Mouse (Mus musculus): ENCODE results near the gene Necab2. TPM values are rescaled to one million over a fixed set of nuclear protein-coding genes. Genes with fewer than 3 reads are reported as not detected.

Gene Necab2
- polyA plus RNA-seq, 1 experiment from 2014 or later: 15.4 TPM

- Histone ChIP-seq H3K27ac (no peak overlapping the region), H3K27me3 (no peaks in the 10 kb centered on the region), H3K36me3 (replicated peaks) (peaks cover 100% of the 10 kb centered on the region), H3K9ac (no peak overlapping the region), H3K4me3 (replicated peaks) (no peak overlapping the region), H3K9me3 (no peaks in the 10 kb centered on the region), H3K4me1 (peaks cover 15% of the 10 kb centered on the region), H3K4me2 (no peak overlapping the region)
- ATAC-seq (ENCODE audit: low FRiP score): no peak
- WGBS: 97% methylated on average over 4 of the region's 4 CpGs
These were observed 66.9 kb downstream of the Necab2 start for GRCm38 (mm10) chr8:119513405-119513804.

- H3K27ac ChIP-seq: no peak overlapping the region
- ATAC-seq (ENCODE audit: low FRiP score): no peak
- H3K4me2 ChIP-seq: no peak overlapping the region
- H3K27me3 ChIP-seq: no peaks in the 10 kb centered on the region
- no peak overlapping the region for H3K4me3 ChIP-seq (replicated peaks)
- 88% methylated on average over 3 of the region's 3 CpGs for WGBS
- H3K9ac ChIP-seq: no peak overlapping the region
- H3K36me3 ChIP-seq (replicated peaks): peaks cover 99% of the 10 kb centered on the region
- H3K4me1 ChIP-seq: peaks cover 15% of the 10 kb centered on the region
- H3K9me3 ChIP-seq: no peaks in the 10 kb centered on the region
These were observed 68.4 kb downstream of the Necab2 start for GRCm38 (mm10) chr8:119514940-119515339.

DNA sequence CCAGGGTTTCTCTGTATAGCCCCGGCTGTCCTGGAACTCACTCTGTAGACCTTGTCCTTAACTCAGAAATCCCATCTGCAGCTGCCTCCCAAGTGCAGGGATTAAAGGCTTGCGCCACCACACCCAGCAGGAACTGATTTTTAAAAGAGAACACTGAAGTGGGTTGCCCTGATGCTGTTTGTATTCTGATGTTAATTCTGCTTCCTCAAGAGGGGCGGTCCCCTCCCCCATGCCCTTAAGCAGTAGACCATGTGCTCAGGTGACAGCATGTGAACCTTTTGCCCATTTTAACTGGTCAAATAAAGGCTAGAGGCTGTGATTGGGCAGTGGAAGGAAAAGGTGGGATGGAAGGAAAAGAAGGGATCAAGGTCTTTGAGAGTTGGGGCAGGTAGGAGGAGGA, 69.2 kb downstream of the Necab2 start:
- 44% methylated on average over 3 of the region's 3 CpGs for WGBS
- Histone ChIP-seq H3K27ac (no peak overlapping the region), H3K36me3 (replicated peaks) (peaks cover 99% of the 10 kb centered on the region), H3K4me3 (replicated peaks) (no peak overlapping the region), H3K4me2 (no peak overlapping the region), H3K9ac (no peak overlapping the region), H3K27me3 (no peaks in the 10 kb centered on the region), H3K9me3 (no peaks in the 10 kb centered on the region), H3K4me1 (peaks cover 15% of the 10 kb centered on the region)
- no peak for ATAC-seq (ENCODE audit: low FRiP score)

- H3K27ac ChIP-seq: no peak overlapping the region
- 79% methylated on average over 5 of the region's 5 CpGs for WGBS
These were observed 70.2 kb downstream of the Necab2 start for GRCm38 (mm10) chr8:119516674-119517073.

DNA sequence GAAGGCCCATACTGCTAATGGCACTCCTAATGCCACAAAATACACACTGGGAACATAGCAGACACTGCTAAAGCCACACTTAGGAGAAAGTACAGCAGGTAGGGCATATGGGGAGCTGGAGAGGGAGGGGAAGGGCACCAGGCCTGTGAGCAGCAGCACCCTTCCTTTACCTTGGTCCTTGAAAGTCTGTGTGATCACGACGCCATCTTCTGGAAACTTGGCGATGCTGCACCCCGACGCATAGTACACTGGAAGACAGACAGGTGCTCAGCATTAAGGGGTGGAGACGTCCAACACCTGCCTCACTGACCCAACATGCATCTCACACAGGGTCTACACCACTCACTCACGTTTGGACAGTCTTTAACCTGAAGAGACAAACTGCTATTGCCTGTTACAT, 73.6 kb downstream of the Necab2 start:
- no peak overlapping the region for H3K4me3 ChIP-seq (replicated peaks)
- peaks cover 97% of the 10 kb centered on the region for H3K36me3 ChIP-seq (replicated peaks)
- no peak for ATAC-seq (ENCODE audit: low FRiP score)
- no peak overlapping the region for H3K4me2 ChIP-seq
- H3K27me3 ChIP-seq: no peaks in the 10 kb centered on the region
- no peak overlapping the region for H3K27ac ChIP-seq
- H3K9ac ChIP-seq: no peak overlapping the region
- 73% methylated on average over 7 of the region's 7 CpGs for WGBS
- no peaks in the 10 kb centered on the region for H3K9me3 ChIP-seq
- peaks cover 15% of the 10 kb centered on the region for H3K4me1 ChIP-seq

More at GRCm38 (mm10) chr8:119516674-119517073, 70.2 kb downstream of the Necab2 start:
- Histone ChIP-seq H3K4me2 (no peak overlapping the region), H3K27me3 (no peaks in the 10 kb centered on the region), H3K36me3 (replicated peaks) (peaks cover 99% of the 10 kb centered on the region), H3K9ac (no peak overlapping the region), H3K4me1 (peaks cover 15% of the 10 kb centered on the region), H3K4me3 (replicated peaks) (no peak overlapping the region), H3K9me3 (no peaks in the 10 kb centered on the region)
- no peak for ATAC-seq (ENCODE audit: low FRiP score)

Other genes with a start within 250 kb of the Necab2 start
- gene Hsbp1, start 102.2 kb upstream of the Necab2 start, polyA plus RNA-seq (2016; fragmentation: Nextera tagmentation; extraction: Ambion mirVana): 348 and 359 TPM in 2 replicates
- gene Mlycd, start 51.8 kb upstream of the Necab2 start, polyA plus RNA-seq (2016; fragmentation: Nextera tagmentation; extraction: Ambion mirVana): 13.9 and 14.0 TPM in 2 replicates
- gene Osgin1, start 12.6 kb upstream of the Necab2 start, polyA plus RNA-seq (2016; fragmentation: Nextera tagmentation; extraction: Ambion mirVana): 0.13 and 0.65 TPM in 2 replicates
- gene Slc38a8, start 55.0 kb downstream of the Necab2 start, polyA plus RNA-seq (2016; fragmentation: Nextera tagmentation; extraction: Ambion mirVana): 0.20 TPM in 1 of 2 replicates, not detected in the other
- gene Mbtps1, start 112.0 kb downstream of the Necab2 start, polyA plus RNA-seq (2016; fragmentation: Nextera tagmentation; extraction: Ambion mirVana): 89.7 and 92.4 TPM in 2 replicates
- gene Hsdl1, start 128.5 kb downstream of the Necab2 start, polyA plus RNA-seq (2016; fragmentation: Nextera tagmentation; extraction: Ambion mirVana): 97.2 and 102 TPM in 2 replicates
- 0.21 and 0.26 TPM in 2 replicates for gene Dnaaf1, start 128.5 kb downstream of the Necab2 start, polyA plus RNA-seq (2016; fragmentation: Nextera tagmentation; extraction: Ambion mirVana)
- 14.7 and 15.9 TPM in 2 replicates for gene Taf1c, start 158.5 kb downstream of the Necab2 start, polyA plus RNA-seq (2016; fragmentation: Nextera tagmentation; extraction: Ambion mirVana)
- 0.09 and 0.13 TPM in 2 replicates for gene Adad2, start 166.0 kb downstream of the Necab2 start, polyA plus RNA-seq (2016; fragmentation: Nextera tagmentation; extraction: Ambion mirVana)
- gene Kcng4, start 189.0 kb downstream of the Necab2 start, polyA plus RNA-seq (2016; fragmentation: Nextera tagmentation; extraction: Ambion mirVana): 0.06 and 0.08 TPM in 2 replicates
- gene Wfdc1, start 219.6 kb downstream of the Necab2 start, polyA plus RNA-seq (2016; fragmentation: Nextera tagmentation; extraction: Ambion mirVana): 0.47 and 1.0 TPM in 2 replicates

All from forebrain, embryonic 12.5 days (tissue).